Mouse (Mus musculus) C2C12 (cell line): Measurements from ENCODE around the gene March6. TPM values are rescaled to one million over a fixed set of nuclear protein-coding genes. Genes with fewer than 3 reads are reported as not detected.

ENCODE experiments used
- H3K27me3 ChIP-seq: one replicate; pipeline ENCODE4 v1.6.1; 2011; ENCODE audit not compliant: control insufficient read depth, insufficient read depth, insufficient read length
- H3K36me3 ChIP-seq: one replicate; pipeline ENCODE4 v1.6.1; 2011; ENCODE audit not compliant: control insufficient read depth, insufficient read depth
- H3K4me3 ChIP-seq: one replicate; pipeline ENCODE4 v1.5.1; 2011; ENCODE audit warnings: mild to moderate bottlenecking, control low read depth; ENCODE audit not compliant: poor library complexity, insufficient read depth, severe bottlenecking
- H3K79me2 ChIP-seq: one replicate; pipeline ENCODE4 v1.6.1; 2011; ENCODE audit not compliant: control insufficient read depth, insufficient read depth
- H3K79me3 ChIP-seq: one replicate; pipeline ENCODE4 v1.6.1; 2011; ENCODE audit warnings: low read depth, control low read depth
- H3ac ChIP-seq: one replicate; pipeline ENCODE3; 2011; ENCODE audit warnings: low read depth; ENCODE audit not compliant: control insufficient read depth, insufficient read length
- CEBPB ChIP-seq: IDR thresholded peaks from one replicate; pipeline ENCODE4 v1.6.1; 2011; ENCODE audit warnings: low read depth, mild to moderate bottlenecking, control low read depth, moderate library complexity
- CTCF ChIP-seq: IDR thresholded peaks from one replicate; pipeline ENCODE4 v1.5.1; 2011; ENCODE audit not compliant: control insufficient read depth, insufficient read depth, insufficient read length
- FOSL1 ChIP-seq: IDR thresholded peaks from one replicate; pipeline ENCODE4 v1.8.0; 2011; ENCODE audit warnings: mild to moderate bottlenecking, low read length; ENCODE audit not compliant: poor library complexity, insufficient read depth, severe bottlenecking
- MAX ChIP-seq: IDR thresholded peaks from one replicate; pipeline ENCODE4 v1.6.1; 2011; ENCODE audit warnings: mild to moderate bottlenecking, control low read depth
- MYOD1 ChIP-seq: IDR thresholded peaks from one replicate; pipeline ENCODE4 v1.6.1; 2011; ENCODE audit warnings: low read depth; ENCODE audit not compliant: control insufficient read depth, insufficient read length
- MYOG ChIP-seq: IDR thresholded peaks from one replicate; pipeline ENCODE4 v1.6.1; 2011; ENCODE audit not compliant: control insufficient read depth, insufficient read length; ENCODE audit errors: extremely low read depth
- USF1 ChIP-seq: IDR thresholded peaks from one replicate; pipeline ENCODE4 v1.6.1; 2011; ENCODE audit warnings: low read depth, mild to moderate bottlenecking, control low read depth, moderate library complexity
- polyA plus RNA-seq: library from polyadenylated mRNA; unstranded; fragments of >200 nt; fragmentation: generic; extraction: Trizol; gene quantifications from one replicate; pipeline ENCODE4 v1.2.1, GENCODE M21; 2012; ENCODE audit warnings: missing spikeins

The March6 gene
- polyA plus RNA-seq, 1 experiment, result 22.5 TPM

- Histone ChIP-seq H3K79me2 (no peaks in the 10 kb centered on the region), H3K27me3 (no peaks in the 10 kb centered on the region), H3K4me3 (no peak overlapping the region), H3K79me3 (no peaks in the 10 kb centered on the region), H3K36me3 (peaks cover 90% of the 10 kb centered on the region), H3ac (no peak overlapping the region)
- TF ChIP-seq MAX, result no peak
These were observed 70.3 kb downstream of the March6 start for GRCm38 (mm10) chr15:31460571-31460970.

- H3ac ChIP-seq, result no peak overlapping the region
- no peaks in the 10 kb centered on the region for H3K79me2 ChIP-seq
- no peaks in the 10 kb centered on the region for H3K79me3 ChIP-seq
- no peaks in the 10 kb centered on the region for H3K27me3 ChIP-seq
- TF ChIP-seq MAX (no peak), CTCF (no peak), CEBPB (no peak), USF1 (no peak), MYOD1 (no peak), MYOG (no peak), FOSL1 (no peak)
- H3K4me3 ChIP-seq, result no peak overlapping the region
- peaks cover 72% of the 10 kb centered on the region for H3K36me3 ChIP-seq
These were observed 72.8 kb downstream of the March6 start for GRCm38 (mm10) chr15:31458081-31458480.

GRCm38 (mm10) chr15:31456381-31456780, 74.5 kb downstream of the March6 start:
- no peak overlapping the region for H3K4me3 ChIP-seq
- H3ac ChIP-seq, result no peak overlapping the region
- H3K79me2 ChIP-seq, result no peaks in the 10 kb centered on the region
- TF ChIP-seq MYOG (no peak), CEBPB (no peak), MAX (no peak), FOSL1 (no peak), CTCF (no peak), MYOD1 (no peak), USF1 (no peak)
- H3K27me3 ChIP-seq, result no peaks in the 10 kb centered on the region
- peaks cover 55% of the 10 kb centered on the region for H3K36me3 ChIP-seq
- no peaks in the 10 kb centered on the region for H3K79me3 ChIP-seq

GRCm38 (mm10) chr15:31454861-31455295, 76.0 kb downstream of the March6 start:
- no peak overlapping the region for H3ac ChIP-seq
- no peak overlapping the region for H3K4me3 ChIP-seq
- no peaks in the 10 kb centered on the region for H3K79me3 ChIP-seq
- no peaks in the 10 kb centered on the region for H3K27me3 ChIP-seq
- no peaks in the 10 kb centered on the region for H3K79me2 ChIP-seq
- TF ChIP-seq MYOG, result no peak
- TF ChIP-seq MAX, result no peak
- no peak for TF ChIP-seq MYOD1
- no peak for TF ChIP-seq USF1
- TF ChIP-seq FOSL1, result no peak
- TF ChIP-seq CTCF, result no peak
- no peak for TF ChIP-seq CEBPB
- peaks cover 40% of the 10 kb centered on the region for H3K36me3 ChIP-seq

- H3K79me3 ChIP-seq, result no peaks in the 10 kb centered on the region
- H3ac ChIP-seq, result no peak overlapping the region
- peaks cover 34% of the 10 kb centered on the region for H3K36me3 ChIP-seq
- TF ChIP-seq CTCF, result no peak
- TF ChIP-seq USF1, result no peak
- no peak for TF ChIP-seq CEBPB
- no peak for TF ChIP-seq MYOD1
- no peak for TF ChIP-seq MYOG
- no peak for TF ChIP-seq FOSL1
- TF ChIP-seq MAX, result no peak
- no peaks in the 10 kb centered on the region for H3K79me2 ChIP-seq
- no peak overlapping the region for H3K4me3 ChIP-seq
- no peaks in the 10 kb centered on the region for H3K27me3 ChIP-seq
These were observed 76.6 kb downstream of the March6 start for GRCm38 (mm10) chr15:31454096-31454860.
